Mouse (Mus musculus) macrophage (primary cell): ENCODE data around the gene Kif6. TPM values are rescaled to one million over a fixed set of nuclear protein-coding genes. Genes with fewer than 3 reads are reported as not detected.

Experiments used
- H3K27ac ChIP-seq: fragments of 350-480 bp; formaldehyde crosslinking; 2 replicates; pipeline ENCODE4 v1.9.0; 2021
- H3K36me3 ChIP-seq: fragments of 350-480 bp; formaldehyde crosslinking; 2 replicates; pipeline ENCODE4 v1.9.0; 2021; ENCODE audit errors: inconsistent target
- H3K4me3 ChIP-seq: fragments of 350-480 bp; formaldehyde crosslinking; 2 replicates; pipeline ENCODE4 v1.9.0; 2021; ENCODE audit errors: inconsistent target
- H3K79me2 ChIP-seq: fragments of 350-480 bp; formaldehyde crosslinking; 2 replicates; pipeline ENCODE4 v1.9.0; 2021; ENCODE audit errors: inconsistent target
- WGBS: methylation state at CpG from one replicate; pipeline ENCODE4 v1.1.7; 2026; ENCODE audit warnings: inconsistent platforms; ENCODE audit not compliant: missing documents; 5-methylcytosine and 5-hydroxymethylcytosine counted together
- polyA plus RNA-seq: library from polyadenylated mRNA; stranded (reverse); fragments of 250-400 nt; gene quantifications from 3 replicates; pipeline ENCODE4 v1.2.4, GENCODE M21; 2018; ENCODE audit warnings: inconsistent platforms
- total RNA-seq, 78 experiments: library from RNA; depleted of rRNA; stranded (reverse); fragments of 250-400 nt; gene quantifications; 1 replicate in 9 of 78; 2 replicates in 24 of 78; 3 replicates in 43 of 78; 4 replicates in 2 of 78; pipeline ENCODE4 v1.2.4; 2018; ENCODE audit warnings: inconsistent platforms in 56 of 78

Gene Kif6
- not detected for total RNA-seq (2018; cell fraction: chromatin; rRNA removed)
- not detected for total RNA-seq (2018; cell fraction: cytosol; rRNA removed)
- not detected for total RNA-seq (2018; cell fraction: nucleus; rRNA removed)
- polyA plus RNA-seq = not detected in 3 replicates

GRCm38 (mm10) chr17:49614577-49615235, at the start of gene Kif6:
TSS of gene Kif6 (plus strand) at chr17:49615136.
- Histone ChIP-seq H3K27ac (no peak within 1 kb of the TSS), H3K36me3 (no peaks in the 10 kb centered on the region), H3K79me2 (no peaks in the 10 kb centered on the region), H3K4me3 (no peak within 1 kb of the TSS)
- WGBS = 2% methylated on average over 27 of the region's 27 CpGs

- 72% methylated on average over 8 of the region's 8 CpGs for WGBS
- no peaks in the 10 kb centered on the region for H3K79me2 ChIP-seq
- H3K4me3 ChIP-seq = no peak overlapping the region
- no peaks in the 10 kb centered on the region for H3K36me3 ChIP-seq
- H3K27ac ChIP-seq = no peak overlapping the region
These were observed 46.2 kb upstream of the Kif6 start for GRCm38 (mm10) chr17:49568717-49569116.

- no peak overlapping the region for H3K27ac ChIP-seq
- H3K36me3 ChIP-seq = no peaks in the 10 kb centered on the region
- no peaks in the 10 kb centered on the region for H3K79me2 ChIP-seq
- 93% methylated on average over 3 of the region's 3 CpGs for WGBS
- no peak overlapping the region for H3K4me3 ChIP-seq
These were observed 37.6 kb upstream of the Kif6 start for GRCm38 (mm10) chr17:49577321-49577720.

- 59% methylated on average over 9 of the region's 11 CpGs for WGBS
- Histone ChIP-seq H3K4me3 (no peak overlapping the region), H3K36me3 (no peaks in the 10 kb centered on the region), H3K27ac (no peak overlapping the region), H3K79me2 (no peaks in the 10 kb centered on the region)
These were observed 32.5 kb upstream of the Kif6 start for GRCm38 (mm10) chr17:49582471-49582870.

- WGBS = 72% methylated on average over 8 of the region's 8 CpGs
These were observed 24.9 kb upstream of the Kif6 start for GRCm38 (mm10) chr17:49590051-49590450.

GRCm38 (mm10) chr17:49605397-49605796, 9.5 kb upstream of the Kif6 start:
- no peak overlapping the region for H3K4me3 ChIP-seq
- H3K27ac ChIP-seq = no peak overlapping the region
- no peaks in the 10 kb centered on the region for H3K36me3 ChIP-seq
- no peaks in the 10 kb centered on the region for H3K79me2 ChIP-seq
- WGBS = 74% methylated on average over 4 of the region's 4 CpGs

More at GRCm38 (mm10) chr17:49590051-49590450, 24.9 kb upstream of the Kif6 start:
- no peaks in the 10 kb centered on the region for H3K36me3 ChIP-seq
- H3K27ac ChIP-seq = no peak overlapping the region
- H3K4me3 ChIP-seq = no peak overlapping the region
- H3K79me2 ChIP-seq = no peaks in the 10 kb centered on the region

- H3K36me3 ChIP-seq = no peaks in the 10 kb centered on the region
- no peaks in the 10 kb centered on the region for H3K79me2 ChIP-seq
- H3K27ac ChIP-seq = no peak overlapping the region
- WGBS = 76% methylated on average over 7 of the region's 7 CpGs
- no peak overlapping the region for H3K4me3 ChIP-seq
These were observed 7.4 kb upstream of the Kif6 start for GRCm38 (mm10) chr17:49607351-49608027.

GRCm38 (mm10) chr17:49610296-49610695, 4.6 kb upstream of the Kif6 start:
- Histone ChIP-seq H3K27ac (no peak overlapping the region), H3K4me3 (no peak overlapping the region), H3K79me2 (no peaks in the 10 kb centered on the region), H3K36me3 (no peaks in the 10 kb centered on the region)
- WGBS = 40% methylated on average over 8 of the region's 8 CpGs

GRCm38 (mm10) chr17:49615241-49615651, 310 bp downstream of the Kif6 start:
- no peaks in the 10 kb centered on the region for H3K79me2 ChIP-seq
- no peak overlapping the region for H3K27ac ChIP-seq
- no peak overlapping the region for H3K4me3 ChIP-seq
- H3K36me3 ChIP-seq = no peaks in the 10 kb centered on the region
- 3% methylated on average over 26 of the region's 26 CpGs for WGBS

GRCm38 (mm10) chr17:49624572-49624971, 9.6 kb downstream of the Kif6 start:
- H3K4me3 ChIP-seq = no peak overlapping the region
- no peaks in the 10 kb centered on the region for H3K36me3 ChIP-seq
- H3K79me2 ChIP-seq = no peaks in the 10 kb centered on the region
- H3K27ac ChIP-seq = no peak overlapping the region
- 86% methylated on average over 6 of the region's 9 CpGs for WGBS

- Histone ChIP-seq H3K79me2 (no peaks in the 10 kb centered on the region), H3K36me3 (no peaks in the 10 kb centered on the region), H3K27ac (no peak overlapping the region), H3K4me3 (no peak overlapping the region)
- WGBS = 92% methylated on average over 13 of the region's 13 CpGs
These were observed 12.3 kb downstream of the Kif6 start for GRCm38 (mm10) chr17:49627011-49627794.

- whole genome bisulfite sequencing = 89% methylated on average over 8 of the region's 8 CpGs
These were observed 13.9 kb downstream of the Kif6 start for GRCm38 (mm10) chr17:49628875-49629274.

GRCm38 (mm10) chr17:49633041-49633440, 18.1 kb downstream of the Kif6 start:
- H3K4me3 ChIP-seq = no peak overlapping the region
- 65% methylated on average over 8 of the region's 8 CpGs for WGBS
- H3K79me2 ChIP-seq = no peaks in the 10 kb centered on the region
- no peak overlapping the region for H3K27ac ChIP-seq
- no peaks in the 10 kb centered on the region for H3K36me3 ChIP-seq

More at GRCm38 (mm10) chr17:49628875-49629274, 13.9 kb downstream of the Kif6 start:
- Histone ChIP-seq H3K79me2 (no peaks in the 10 kb centered on the region), H3K27ac (no peak overlapping the region), H3K4me3 (no peak overlapping the region), H3K36me3 (no peaks in the 10 kb centered on the region)

GRCm38 (mm10) chr17:49641903-49642302, 27.0 kb downstream of the Kif6 start:
- no peak overlapping the region for H3K27ac ChIP-seq
- no peak overlapping the region for H3K4me3 ChIP-seq
- H3K79me2 ChIP-seq = no peaks in the 10 kb centered on the region
- WGBS = 92% methylated on average over 6 of the region's 6 CpGs
- no peaks in the 10 kb centered on the region for H3K36me3 ChIP-seq

GRCm38 (mm10) chr17:49642336-49642735, 27.4 kb downstream of the Kif6 start:
- Histone ChIP-seq H3K4me3 (no peak overlapping the region), H3K79me2 (no peaks in the 10 kb centered on the region), H3K36me3 (no peaks in the 10 kb centered on the region), H3K27ac (no peak overlapping the region)
- 94% methylated on average over 8 of the region's 8 CpGs for WGBS
